Mouse (Mus musculus) forelimb bud, embryonic 11.5 days (tissue): ENCODE data around the gene Srarp.
A peak's percentile ranks its signal among the peaks of the same experiment; 100 is the strongest.

Source experiments
- DNase-seq: peaks from one replicate; pipeline ENCODE4 v3.0.0-alpha.2; 2012; ENCODE audit warnings: low read depth, low spot score

Gene Srarp

DNA sequence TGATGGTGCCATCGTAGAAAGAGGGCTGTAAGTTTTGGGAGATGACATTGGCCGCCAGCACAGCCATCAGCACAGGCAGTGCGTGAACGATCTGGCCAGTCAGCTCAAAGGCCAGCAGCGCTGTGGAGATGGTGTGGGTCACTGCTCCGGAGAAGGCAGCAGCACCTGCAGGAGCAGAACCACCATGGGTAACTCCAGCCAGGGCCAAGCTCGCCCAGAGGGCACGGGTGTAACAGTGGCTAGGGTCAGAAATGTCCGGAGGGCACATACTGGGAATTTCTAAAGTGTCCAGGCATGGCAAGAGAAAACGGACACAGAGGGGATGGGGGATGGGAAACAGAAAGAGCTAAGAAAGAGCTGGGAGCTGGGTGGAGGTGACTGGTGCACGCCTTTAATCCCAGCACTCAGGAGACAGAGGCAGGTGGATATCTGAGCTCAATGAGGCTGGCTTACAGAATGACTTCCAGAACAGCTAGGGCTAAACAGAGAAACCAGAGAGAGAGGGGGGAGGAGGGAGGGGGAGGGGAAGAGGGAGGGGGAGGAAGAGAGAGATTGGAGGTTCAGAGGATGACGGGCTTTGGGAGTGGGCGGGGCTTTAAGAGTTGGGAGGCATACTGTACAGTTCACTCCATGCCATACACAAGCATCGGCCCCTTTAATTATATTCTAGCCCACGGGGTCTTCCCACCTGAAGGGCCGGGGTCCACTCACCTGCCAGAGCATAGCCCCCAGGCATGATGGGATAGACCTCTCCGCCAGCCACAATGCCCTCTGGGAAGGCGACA is 46.3 kb downstream of the Srarp start:
- no peak for DNase-seq

- no peak for DNase-seq
These were observed 48.0 kb downstream of the Srarp start for GRCm38 (mm10) chr4:141387933-141388332.

GRCm38 (mm10) chr4:141387093-141387784 is 48.7 kb downstream of the Srarp start:
- DNase-seq, result peak; percentile 78

GRCm38 (mm10) chr4:141386150-141386549 is 49.8 kb downstream of the Srarp start:
- DNase-seq, result no peak

DNA sequence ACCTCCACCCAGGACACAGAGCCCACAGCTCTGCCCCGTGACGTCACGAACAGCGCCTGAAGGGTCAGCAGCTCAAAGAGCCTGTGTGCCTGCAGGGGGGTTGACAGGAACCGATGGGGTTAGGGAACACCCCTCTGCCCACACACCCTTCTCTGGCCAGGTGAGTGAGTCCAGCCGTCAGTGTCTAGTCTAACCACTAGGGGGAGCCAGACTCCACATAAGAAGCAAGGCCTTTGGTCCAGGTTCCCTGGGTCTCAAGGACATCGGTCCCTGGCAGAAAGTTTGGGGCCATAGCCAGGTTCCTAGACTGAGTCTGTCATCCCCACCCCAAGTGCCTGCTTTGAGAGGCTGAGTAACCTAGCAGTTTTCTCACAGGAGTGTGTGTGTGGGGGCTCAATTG is 50.6 kb downstream of the Srarp start:
- DNase-seq, result peak; percentile 80
